Mouse (Mus musculus) heart, embryonic 16.5 days (tissue): ENCODE results near the gene Cyp26c1. TPM values are rescaled to one million over a fixed set of nuclear protein-coding genes. Genes with fewer than 3 reads are reported as not detected.
A peak's percentile ranks its signal among the peaks of the same experiment; 100 is the strongest.

Experiments used
- ATAC-seq: fragments of 200-750 bp; cut with Nextera tagmentation; replicated peaks from 2 replicates; pipeline ENCODE4 v1.8.0; 2017; ENCODE audit warnings: moderate number of reproducible peaks; ENCODE audit not compliant: insufficient read depth, low FRiP score; ENCODE audit errors: extremely low read depth
- H3K27ac ChIP-seq: fragments of 300-500 bp; sonication (generic); 2 replicates; pipeline ENCODE4 v1.5.1; 2014; ENCODE audit warnings: mild to moderate bottlenecking, low read length, control low read depth, moderate library complexity
- H3K27me3 ChIP-seq: fragments of 300-500 bp; sonication (generic); 2 replicates; pipeline ENCODE4 v1.6.1; 2014; ENCODE audit warnings: low read length, mixed read lengths; ENCODE audit not compliant: control insufficient read depth, insufficient read depth
- H3K36me3 ChIP-seq: fragments of 300-500 bp; sonication (generic); 2 replicates; pipeline ENCODE4 v1.6.1; 2014; ENCODE audit not compliant: control insufficient read depth, insufficient read depth
- H3K4me1 ChIP-seq: fragments of 300-500 bp; sonication (generic); 2 replicates; pipeline ENCODE4 v1.6.1; 2014; ENCODE audit warnings: low read length, mixed read lengths; ENCODE audit not compliant: control insufficient read depth, insufficient read depth
- H3K4me2 ChIP-seq: fragments of 300-500 bp; sonication (generic); 2 replicates; pipeline ENCODE4 v1.6.1; 2014; ENCODE audit warnings: low read depth, mild to moderate bottlenecking, control low read depth, low read length
- H3K4me3 ChIP-seq: fragments of 300-500 bp; sonication (generic); 2 replicates; pipeline ENCODE4 v1.5.1; 2014; ENCODE audit warnings: mild to moderate bottlenecking, control low read depth, low read length
- H3K9ac ChIP-seq: fragments of 300-500 bp; sonication (generic); 2 replicates; pipeline ENCODE4 v1.6.1; 2014; ENCODE audit warnings: low read length, control low read depth
- H3K9me3 ChIP-seq: fragments of 300-500 bp; sonication (generic); replicated peaks from 2 replicates; pipeline ENCODE4 v1.6.1; 2016; ENCODE audit warnings: low read length; ENCODE audit not compliant: control insufficient read depth
- WGBS: fragments of 180-500 bp; shearing (Covaris S2); extraction: QIAGEN DNeasy Blood & Tissue Kit; methylation state at CpG from one replicate; pipeline ENCODE4 v1.1.7; 2014; 5-methylcytosine and 5-hydroxymethylcytosine counted together
- polyA plus RNA-seq: library from polyadenylated mRNA; unstranded; fragments of >200 nt; fragmentation: Nextera tagmentation; extraction: Ambion mirVana; gene quantifications from 2 replicates; pipeline ENCODE4 v1.2.1, GENCODE M21; 2015

Gene Cyp26c1
- polyA plus RNA-seq, 1 experiment from 2014 or later = not detected

DNA sequence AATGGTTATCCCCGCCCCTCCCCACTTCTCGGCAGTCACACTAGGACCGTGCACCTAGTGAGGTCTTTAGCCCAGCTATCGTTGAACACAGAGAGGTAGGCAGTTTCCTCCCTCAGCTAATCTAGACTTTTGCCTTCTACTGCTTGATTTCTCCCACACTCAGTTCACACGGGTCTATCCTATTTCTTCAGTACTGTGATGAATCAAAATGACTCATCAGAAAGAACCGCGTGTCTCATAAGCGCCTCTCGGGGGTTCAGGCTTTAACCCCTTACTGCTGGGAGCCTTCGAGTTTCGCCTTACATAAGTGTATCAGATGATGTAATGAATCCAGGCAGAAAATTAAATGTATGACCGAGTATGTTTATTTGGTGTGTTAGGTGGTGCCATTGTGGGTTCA, 12.0 kb upstream of the Cyp26c1 start:
- 59% methylated on average over 12 of the region's 12 CpGs for WGBS
- H3K27ac ChIP-seq = no peak overlapping the region
- ATAC-seq = no peak

DNA sequence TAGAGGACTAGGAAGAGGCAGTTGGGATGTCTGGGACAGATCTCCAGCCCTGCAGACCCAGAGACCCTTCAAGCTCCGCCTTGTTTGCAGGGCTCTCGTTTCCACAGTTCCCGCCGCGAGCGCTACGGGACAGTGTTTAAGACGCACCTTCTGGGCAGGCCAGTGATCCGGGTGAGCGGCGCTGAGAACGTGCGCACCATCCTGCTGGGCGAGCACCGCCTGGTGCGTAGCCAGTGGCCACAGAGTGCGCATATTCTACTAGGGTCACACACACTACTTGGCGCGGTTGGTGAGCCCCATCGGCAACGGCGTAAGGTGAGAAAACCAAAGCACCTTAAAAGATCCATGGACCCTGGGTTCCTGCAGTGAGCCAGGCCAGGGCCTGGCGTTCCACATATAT, 966 bp downstream of the Cyp26c1 start:
- Histone ChIP-seq H3K27ac (no peak overlapping the region), H3K4me2 (no peak overlapping the region), H3K36me3 (no peaks in the 10 kb centered on the region), H3K27me3 (peaks cover 77% of the 10 kb centered on the region), H3K4me3 (no peak overlapping the region), H3K9me3 (no peaks in the 10 kb centered on the region), H3K4me1 (peaks cover 5% of the 10 kb centered on the region; the same call in 1 of the 2 replicates), H3K9ac (no peak overlapping the region)
- no peak for ATAC-seq
- WGBS = 25% methylated on average over 23 of the region's 23 CpGs

More for the DNA sequence above, 12.0 kb upstream of the Cyp26c1 start:
- H3K27me3 ChIP-seq = no peaks in the 10 kb centered on the region
- no peaks in the 10 kb centered on the region for H3K36me3 ChIP-seq
- H3K4me3 ChIP-seq = no peak overlapping the region
- H3K9ac ChIP-seq = no peak overlapping the region
- no peaks in the 10 kb centered on the region for H3K9me3 ChIP-seq
- no peak overlapping the region for H3K4me2 ChIP-seq
- no peaks in the 10 kb centered on the region for H3K4me1 ChIP-seq

DNA sequence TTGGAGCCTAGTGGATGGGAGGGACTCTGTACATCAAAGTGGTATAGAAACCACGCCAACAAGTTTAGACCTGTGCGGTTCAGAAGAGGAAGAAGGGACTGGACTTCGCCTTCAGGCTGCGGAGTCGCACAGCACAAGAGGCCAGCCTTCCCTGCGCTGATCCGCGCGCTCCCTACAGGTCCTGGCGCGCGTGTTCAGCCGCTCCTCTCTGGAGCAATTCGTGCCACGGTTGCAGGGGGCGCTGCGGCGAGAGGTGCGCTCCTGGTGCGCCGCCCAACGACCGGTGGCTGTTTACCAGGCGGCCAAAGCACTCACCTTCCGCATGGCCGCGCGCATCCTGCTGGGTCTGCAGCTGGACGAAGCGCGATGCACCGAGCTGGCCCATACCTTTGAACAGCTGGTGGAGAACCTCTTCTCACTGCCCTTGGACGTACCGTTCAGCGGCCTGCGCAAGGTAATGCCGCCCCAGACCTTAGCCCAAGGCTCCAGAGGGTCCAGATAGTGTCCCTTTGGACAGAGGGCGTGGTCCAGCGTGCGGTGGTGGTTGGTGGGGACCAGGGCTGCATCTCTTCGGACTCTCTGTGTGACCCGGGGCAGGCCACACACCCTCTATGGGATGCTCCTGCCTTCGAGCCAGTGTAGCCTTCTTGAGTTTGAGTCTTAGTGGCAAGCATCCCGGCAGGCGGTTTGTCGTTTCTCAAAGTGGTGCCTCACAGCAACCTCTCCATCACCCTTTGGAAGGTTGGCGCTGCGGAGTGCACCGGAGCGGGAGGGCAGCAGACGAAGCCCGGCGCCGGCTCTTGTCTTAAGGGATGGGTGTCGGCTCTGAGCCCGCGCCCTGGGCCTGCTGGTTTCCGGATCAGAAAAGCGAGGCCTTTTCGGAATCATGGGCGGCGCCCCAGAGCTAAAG, 1.8 kb downstream of the Cyp26c1 start:
- no peak overlapping the region for H3K9ac ChIP-seq
- no peaks in the 10 kb centered on the region for H3K9me3 ChIP-seq
- H3K27me3 ChIP-seq = peaks cover 86% of the 10 kb centered on the region
- no peak overlapping the region for H3K27ac ChIP-seq
- H3K4me3 ChIP-seq = no peak overlapping the region
- WGBS = 12% methylated on average over 62 of the region's 62 CpGs
- peak; percentile 28 for ATAC-seq
- no peak overlapping the region for H3K4me2 ChIP-seq
- no peaks in the 10 kb centered on the region for H3K36me3 ChIP-seq
- peaks cover 5% of the 10 kb centered on the region; the same call in 1 of the 2 replicates for H3K4me1 ChIP-seq

DNA sequence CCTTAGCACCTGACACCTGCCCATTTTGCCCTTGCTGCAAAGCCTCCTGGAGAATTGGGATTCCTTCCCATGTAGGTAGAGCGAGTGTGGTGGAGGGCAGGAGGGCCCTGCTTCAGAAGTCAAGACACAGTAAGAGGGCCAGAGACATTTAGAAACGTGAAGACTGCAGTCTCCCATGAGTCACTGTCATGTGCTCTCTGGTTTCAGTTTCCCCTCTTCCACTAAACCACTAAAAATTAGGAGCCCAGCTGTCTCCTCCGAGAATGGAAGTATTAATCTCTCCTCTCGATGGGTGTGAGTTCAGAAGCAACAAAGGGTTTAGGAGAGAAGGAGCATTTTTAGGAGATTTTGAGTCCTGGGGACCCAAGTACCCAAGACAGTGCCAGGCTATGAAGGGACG, 4.1 kb downstream of the Cyp26c1 start:
- Histone ChIP-seq H3K9ac (no peak overlapping the region), H3K4me2 (no peak overlapping the region), H3K4me3 (no peak overlapping the region), H3K9me3 (no peaks in the 10 kb centered on the region), H3K27ac (no peak overlapping the region), H3K27me3 (peaks cover 99% of the 10 kb centered on the region), H3K4me1 (peaks cover 9% of the 10 kb centered on the region), H3K36me3 (no peaks in the 10 kb centered on the region)
- WGBS = 57% methylated on average over 5 of the region's 5 CpGs
- no peak for ATAC-seq

DNA sequence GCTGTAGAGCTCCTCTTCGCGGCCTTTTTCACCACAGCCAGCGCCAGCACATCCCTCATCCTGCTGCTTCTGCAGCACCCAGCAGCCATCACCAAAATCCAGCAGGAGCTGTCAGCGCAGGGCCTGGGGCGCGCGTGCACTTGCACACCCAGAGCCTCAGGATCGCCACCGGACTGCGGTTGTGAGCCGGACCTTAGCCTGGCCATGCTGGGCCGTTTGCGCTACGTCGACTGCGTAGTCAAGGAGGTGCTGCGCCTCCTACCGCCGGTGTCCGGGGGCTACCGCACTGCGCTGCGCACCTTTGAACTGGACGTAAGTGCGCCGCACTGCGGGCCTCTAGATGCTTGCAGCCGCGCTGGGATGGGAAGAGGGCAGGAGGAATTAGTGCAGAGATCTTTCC, 5.3 kb downstream of the Cyp26c1 start:
- no peak for ATAC-seq
- Histone ChIP-seq H3K9ac (no peak overlapping the region), H3K27ac (no peak overlapping the region), H3K9me3 (no peaks in the 10 kb centered on the region), H3K27me3 (peaks cover 99% of the 10 kb centered on the region), H3K4me1 (peaks cover 9% of the 10 kb centered on the region), H3K4me3 (no peak overlapping the region), H3K36me3 (no peaks in the 10 kb centered on the region), H3K4me2 (peak overlapping the region; percentile 3; the same call in 1 of the 2 replicates)
- WGBS = 11% methylated on average over 29 of the region's 29 CpGs

DNA sequence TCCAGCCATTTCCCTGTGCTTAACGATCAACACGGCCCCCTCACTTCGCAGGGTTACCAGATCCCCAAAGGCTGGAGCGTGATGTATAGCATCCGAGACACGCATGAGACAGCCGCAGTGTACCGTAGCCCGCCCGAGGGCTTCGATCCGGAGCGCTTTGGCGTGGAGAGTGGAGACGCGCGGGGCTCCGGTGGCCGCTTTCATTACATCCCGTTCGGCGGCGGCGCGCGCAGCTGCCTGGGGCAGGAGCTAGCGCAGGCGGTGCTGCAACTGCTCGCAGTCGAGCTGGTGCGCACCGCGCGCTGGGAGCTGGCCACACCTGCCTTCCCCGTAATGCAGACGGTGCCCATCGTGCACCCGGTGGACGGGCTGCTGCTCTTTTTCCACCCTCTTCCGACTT, 7.5 kb downstream of the Cyp26c1 start:
- WGBS = 3% methylated on average over 40 of the region's 40 CpGs
- peaks cover 99% of the 10 kb centered on the region for H3K27me3 ChIP-seq
- peak overlapping the region; percentile 75 for H3K4me2 ChIP-seq
- peak overlapping the region; percentile 55 for H3K4me3 ChIP-seq
- no peaks in the 10 kb centered on the region for H3K9me3 ChIP-seq
- peaks cover 18% of the 10 kb centered on the region for H3K4me1 ChIP-seq
- no peaks in the 10 kb centered on the region for H3K36me3 ChIP-seq
- H3K9ac ChIP-seq = no peak overlapping the region
- no peak for ATAC-seq
- no peak overlapping the region for H3K27ac ChIP-seq

DNA sequence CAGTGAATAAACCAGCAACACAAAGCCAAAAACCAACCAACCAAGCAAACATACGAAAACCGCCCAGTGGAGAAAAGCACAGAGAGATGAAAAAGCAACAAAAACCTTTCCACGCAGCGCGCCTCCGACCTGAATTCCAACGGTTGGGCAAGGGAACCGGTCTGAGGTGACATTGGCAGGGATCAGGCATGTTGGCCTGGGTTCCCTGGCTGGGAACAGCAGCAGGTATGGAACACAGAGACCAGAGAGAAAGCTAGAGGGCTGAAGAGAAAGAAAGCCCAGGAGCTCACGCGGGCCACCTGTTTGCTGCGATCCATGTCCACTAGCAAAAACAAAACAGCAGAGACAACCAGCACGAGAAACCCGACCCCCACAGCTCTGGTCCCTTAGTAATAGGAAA, 9.8 kb downstream of the Cyp26c1 start:
- no peak for ATAC-seq
- H3K4me1 ChIP-seq = peaks cover 29% of the 10 kb centered on the region
- no peaks in the 10 kb centered on the region for H3K36me3 ChIP-seq
- peaks cover 99% of the 10 kb centered on the region for H3K27me3 ChIP-seq
- no peak overlapping the region for H3K9ac ChIP-seq
- H3K9me3 ChIP-seq = no peaks in the 10 kb centered on the region
- no peak overlapping the region for H3K4me3 ChIP-seq
- 57% methylated on average over 13 of the region's 13 CpGs for WGBS
- H3K27ac ChIP-seq = no peak overlapping the region
- H3K4me2 ChIP-seq = no peak overlapping the region

DNA sequence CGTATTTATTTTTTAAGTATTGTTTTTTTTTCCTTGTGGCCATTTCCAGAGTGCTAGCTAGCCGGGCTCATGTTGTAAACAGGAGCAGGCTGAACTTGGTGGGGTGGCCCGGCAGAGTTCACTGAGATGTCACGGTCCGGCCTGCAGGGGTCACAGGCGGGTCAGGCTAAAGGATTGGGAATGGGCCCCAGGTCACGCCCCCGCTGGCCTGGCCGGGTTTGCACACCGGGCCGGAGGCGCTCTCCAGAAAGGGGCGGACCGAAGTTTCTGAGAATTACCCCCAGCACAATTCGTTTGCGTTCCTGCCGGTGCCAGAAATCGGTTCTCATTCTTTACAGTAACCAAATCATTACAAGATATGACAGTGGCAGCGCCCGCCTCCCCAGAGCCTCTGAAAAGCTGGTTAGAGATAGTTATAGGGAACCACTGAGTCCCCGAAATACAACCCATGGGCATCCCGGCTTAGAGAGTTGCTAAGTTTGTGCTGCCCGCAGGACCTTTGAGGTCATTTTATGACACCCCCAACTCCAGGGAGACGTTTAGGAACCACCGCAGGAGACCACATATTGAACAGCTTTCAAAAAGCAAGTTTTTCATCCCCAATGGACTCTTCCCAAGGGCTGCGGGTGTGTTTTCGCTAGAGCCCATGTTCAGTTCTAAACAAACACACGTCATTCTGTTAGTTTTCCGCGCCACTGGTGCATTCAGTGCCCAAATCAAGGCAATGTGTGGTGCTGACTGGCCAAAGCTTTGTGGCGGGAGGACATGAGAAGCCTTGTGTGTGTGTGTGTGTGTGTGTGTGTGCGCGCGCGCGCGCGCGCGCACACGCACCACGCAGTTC, 10.6 kb downstream of the Cyp26c1 start:
- no peak overlapping the region for H3K9ac ChIP-seq

More for the DNA sequence above, 10.6 kb downstream of the Cyp26c1 start:
- no peaks in the 10 kb centered on the region for H3K36me3 ChIP-seq
- H3K27ac ChIP-seq = no peak overlapping the region
- WGBS = 5% methylated on average over 42 of the region's 42 CpGs
- H3K27me3 ChIP-seq = peaks cover 100% of the 10 kb centered on the region
- peak overlapping the region; percentile 55 for H3K4me3 ChIP-seq
- no peak for ATAC-seq
- peak overlapping the region; percentile 83 for H3K4me2 ChIP-seq
- no peaks in the 10 kb centered on the region for H3K9me3 ChIP-seq
- peaks cover 29% of the 10 kb centered on the region for H3K4me1 ChIP-seq
